Mouse (Mus musculus): ENCODE results near the gene Gm6351.
"Not testable (repeated sequence)": the region's sequence is repeated elsewhere in the genome, so short reads cannot be mapped to it uniquely, and the experiment has no call there.

Gm6351 gene

GRCm38 (mm10) chr5:94076085-94076484 lies at the start of gene Gm6351:
Gm6351 (plus strand) TSS chr5:94076385.
- DNase-seq (ENCODE audit: low read depth, low spot score) = not testable (repeated sequence)

GRCm38 (mm10) chr5:94070445-94070844 lies 5.7 kb upstream of the Gm6351 start, which contains the start of gene BC061212:
BC061212 (minus strand) TSS chr5:94070545.
- DNase-seq (ENCODE audit: low read depth, low spot score) = not testable (repeated sequence)
